Mouse (Mus musculus) limb, embryonic 14.5 days (tissue): ENCODE measurements around the gene Ldhb. TPM values are rescaled to one million over a fixed set of nuclear protein-coding genes. Genes with fewer than 3 reads are reported as not detected.

Source experiments
- ATAC-seq: fragments of 200-750 bp; cut with Nextera tagmentation; 2 replicates; pipeline ENCODE4 v1.8.0; 2017; ENCODE audit warnings: low read depth, moderate number of reproducible peaks, moderate TSS enrichment; ENCODE audit not compliant: low FRiP score
- DNase-seq: peaks from one replicate; pipeline ENCODE4 v3.0.0-alpha.2; 2015; ENCODE audit warnings: low spot score
- H3K27ac ChIP-seq: fragments of 300-500 bp; sonication (generic); replicated peaks from 2 replicates; pipeline ENCODE4 v1.5.1; 2014; ENCODE audit warnings: low read depth, mild to moderate bottlenecking, low read length, moderate library complexity, mixed read lengths
- H3K27me3 ChIP-seq: fragments of 300-500 bp; sonication (generic); 2 replicates; pipeline ENCODE4 v1.6.1; 2014; ENCODE audit warnings: low read length, mixed read lengths; ENCODE audit not compliant: control insufficient read depth, insufficient read depth
- H3K36me3 ChIP-seq: fragments of 300-500 bp; sonication (generic); 2 replicates; pipeline ENCODE4 v1.6.1; 2014; ENCODE audit warnings: mild to moderate bottlenecking, low read length, moderate library complexity, mixed read lengths; ENCODE audit not compliant: control insufficient read depth, insufficient read depth
- H3K4me1 ChIP-seq: fragments of 300-500 bp; sonication (generic); 2 replicates; pipeline ENCODE4 v1.6.1; 2014; ENCODE audit warnings: antibody characterized with exemption, low read length, mixed read lengths; ENCODE audit not compliant: control insufficient read depth, insufficient read depth
- H3K4me2 ChIP-seq: fragments of 300-500 bp; sonication (generic); replicated peaks from 2 replicates; pipeline ENCODE4 v1.6.1; 2014; ENCODE audit warnings: low read depth, mild to moderate bottlenecking, low read length, moderate library complexity; ENCODE audit not compliant: severe bottlenecking
- H3K4me3 ChIP-seq: fragments of 300-500 bp; sonication (generic); replicated peaks from 2 replicates; pipeline ENCODE4 v1.5.1; 2014; ENCODE audit warnings: low read length
- H3K9ac ChIP-seq: fragments of 300-500 bp; sonication (generic); 2 replicates; pipeline ENCODE4 v1.6.1; 2014; ENCODE audit warnings: mild to moderate bottlenecking, low read depth, low read length, moderate library complexity; ENCODE audit not compliant: severe bottlenecking
- H3K9me3 ChIP-seq: fragments of 300-500 bp; sonication (generic); 2 replicates; pipeline ENCODE4 v1.6.1; 2016; ENCODE audit warnings: low read length; ENCODE audit not compliant: control insufficient read depth
- POLR2A ChIP-seq: fragments of 200-500 bp; IDR thresholded peaks from 2 replicates; pipeline ENCODE4 v1.8.0; 2012; ENCODE audit warnings: inconsistent platforms, mild to moderate bottlenecking, moderate library complexity, borderline replicate concordance; ENCODE audit not compliant: insufficient read depth, insufficient read length; ENCODE audit errors: extremely low read depth
- WGBS: fragments of 180-500 bp; shearing (Covaris S2); extraction: QIAGEN DNeasy Blood & Tissue Kit; methylation state at CpG from one replicate; pipeline ENCODE4 v1.1.7; 2014; 5-methylcytosine and 5-hydroxymethylcytosine counted together
- polyA plus RNA-seq, 2 experiments: library from polyadenylated mRNA; depleted of rRNA in 1 of 2; stranded (reverse) in 1 of 2; unstranded in 1 of 2; fragments of >200 nt; fragmentation: Nextera tagmentation in 1 of 2; extraction: Ambion mirVana in 1 of 2; gene quantifications; 2 replicates each; pipeline versions ENCODE4 v1.2.1 to v1.2.3; 2012 to 2014

The Ldhb gene
- polyA plus RNA-seq, 2 experiments: 178 to 229 TPM

- no peak for TF ChIP-seq POLR2A
- Histone ChIP-seq H3K27me3 (no peaks in the 10 kb centered on the region), H3K4me1 (0 out of 2 replicates have a peak, but pooled peaks cover 5% of the 10 kb centered on the region), H3K36me3 (no peaks in the 10 kb centered on the region), H3K4me3 (no peak overlapping the region), H3K9me3 (no peaks in the 10 kb centered on the region), H3K4me2 (no peak overlapping the region), H3K27ac (no peak overlapping the region), H3K9ac (no peak overlapping the region)
- WGBS: 2% methylated on average over 10 of the region's 10 CpGs
- no peak for ATAC-seq
- no peak for DNase-seq
Observed at GRCm38 (mm10) chr6:142514912-142515311, 7.2 kb upstream of the Ldhb start.

- ATAC-seq (no peak), DNase-seq (no peak)
- Histone ChIP-seq H3K36me3 (no peaks in the 10 kb centered on the region), H3K27ac (no peak overlapping the region), H3K9me3 (no peaks in the 10 kb centered on the region), H3K4me3 (no peak overlapping the region), H3K4me2 (no peak overlapping the region), H3K27me3 (no peaks in the 10 kb centered on the region), H3K9ac (no peak overlapping the region), H3K4me1 (peaks cover 8% of the 10 kb centered on the region; the same call in 1 of the 2 replicates)
- no peak for TF ChIP-seq POLR2A
- WGBS: 33% methylated on average over 3 of the region's 3 CpGs
Observed at GRCm38 (mm10) chr6:142512902-142513301, 5.1 kb upstream of the Ldhb start.

GRCm38 (mm10) chr6:142511516-142512135 is 3.9 kb upstream of the Ldhb start:
- no peaks in the 10 kb centered on the region for H3K9me3 ChIP-seq
- DNase-seq (no peak), ATAC-seq (no peak)
- H3K9ac ChIP-seq: no peak overlapping the region
- H3K4me1 ChIP-seq: peaks cover 8% of the 10 kb centered on the region; the same call in 1 of the 2 replicates
- no peak overlapping the region for H3K27ac ChIP-seq
- 23% methylated on average over 12 of the region's 12 CpGs for WGBS
- no peaks in the 10 kb centered on the region for H3K36me3 ChIP-seq
- no peak overlapping the region for H3K4me3 ChIP-seq
- no peak overlapping the region for H3K4me2 ChIP-seq
- H3K27me3 ChIP-seq: no peaks in the 10 kb centered on the region
- TF ChIP-seq POLR2A: no peak

GRCm38 (mm10) chr6:142508663-142509062 is 906 bp upstream of the Ldhb start:
- peaks cover 8% of the 10 kb centered on the region; the same call in 1 of the 2 replicates for H3K4me1 ChIP-seq
- ATAC-seq (no peak), DNase-seq (no peak)
- no peak for TF ChIP-seq POLR2A
- no peaks in the 10 kb centered on the region for H3K27me3 ChIP-seq
- H3K9ac ChIP-seq: 0 out of 2 replicates have a peak overlapping the region, but pooled peaks have one; percentile 75
- peaks cover 11% of the 10 kb centered on the region for H3K36me3 ChIP-seq
- H3K4me2 ChIP-seq: no peak overlapping the region
- H3K9me3 ChIP-seq: no peaks in the 10 kb centered on the region
- 0 out of 2 replicates have a peak overlapping the region, but pooled peaks have one; percentile 56 for H3K27ac ChIP-seq
- H3K4me3 ChIP-seq: no peak overlapping the region; the same call in 1 of the 2 replicates
- WGBS: 57% methylated on average over 4 of the region's 4 CpGs

GRCm38 (mm10) chr6:142507033-142507784 is 548 bp downstream of the Ldhb start:
- WGBS: 1% methylated on average over 30 of the region's 30 CpGs
- peak overlapping the region; percentile 65 for H3K4me3 ChIP-seq
- H3K27ac ChIP-seq: peak overlapping the region; percentile 61
- H3K9me3 ChIP-seq: no peaks in the 10 kb centered on the region
- H3K27me3 ChIP-seq: no peaks in the 10 kb centered on the region
- H3K36me3 ChIP-seq: peaks cover 17% of the 10 kb centered on the region
- ATAC-seq: peak; percentile 42
- peak overlapping the region; percentile 75 for H3K9ac ChIP-seq
- H3K4me2 ChIP-seq: peak overlapping the region; percentile 78
- peaks cover 8% of the 10 kb centered on the region; the same call in 1 of the 2 replicates for H3K4me1 ChIP-seq
- TF ChIP-seq POLR2A: no peak
- no peak for DNase-seq
